Mouse (Mus musculus): ENCODE measurements around the gene Nop2. TPM values are rescaled to one million over a fixed set of nuclear protein-coding genes. Genes with fewer than 3 reads are reported as not detected.
A peak's percentile ranks its signal among the peaks of the same experiment; 100 is the strongest.

The Nop2 gene
- 58.2 and 67.2 TPM in 2 replicates for polyA plus RNA-seq (2014; fragmentation: Nextera tagmentation; extraction: Ambion mirVana)

DNA sequence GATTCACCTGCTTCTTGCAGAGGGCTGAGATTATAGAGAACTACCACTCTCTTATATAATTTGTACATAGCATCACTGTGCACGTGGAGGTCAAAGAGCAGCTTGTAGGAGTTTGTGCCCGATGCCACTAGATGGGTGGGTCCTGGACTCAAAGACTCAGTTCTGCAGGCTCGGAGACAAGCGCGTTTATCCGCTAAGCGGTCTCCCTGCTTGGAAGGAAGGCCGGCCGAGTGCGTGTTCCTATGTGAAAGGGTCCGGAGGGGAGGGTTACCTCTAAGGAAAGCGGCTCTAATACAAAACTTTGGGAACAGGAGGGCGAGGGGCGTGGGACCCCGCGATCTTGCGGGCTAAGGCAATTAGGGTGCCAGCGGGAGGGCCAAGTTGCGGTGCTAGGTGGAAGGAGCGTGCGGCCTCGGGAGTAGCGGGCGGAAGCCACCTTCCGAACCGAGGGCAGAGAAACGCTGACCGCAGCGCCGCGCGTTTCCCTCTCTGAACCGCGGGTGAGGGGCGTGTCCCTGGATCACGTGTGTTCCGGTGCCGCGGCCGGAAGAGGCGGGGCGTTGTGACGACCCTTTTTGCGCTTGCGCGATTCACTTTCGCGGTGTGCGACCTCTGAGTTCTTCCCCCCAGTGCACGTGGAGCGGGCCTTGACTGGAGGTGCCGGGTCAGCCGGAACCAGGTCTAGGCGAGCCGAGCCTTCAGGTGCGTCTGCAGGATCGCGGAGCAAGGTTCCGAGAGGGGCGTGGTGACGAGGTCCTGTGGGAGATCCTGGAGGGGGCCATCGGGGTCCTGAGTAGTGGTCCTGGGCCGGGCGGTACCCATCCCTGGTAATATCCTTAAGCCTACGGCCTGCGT is at the start of gene Nop2:
Nop2 (plus strand) TSS at position 608 of the 855 bp plus-strand sequence.
- H3K9ac ChIP-seq (ENCODE audit: low read depth, low read length), result peak within 1 kb of the TSS; percentile 85
- H3K4me2 ChIP-seq (replicated peaks; ENCODE audit: low read depth, low read length), result peak within 1 kb of the TSS; percentile 71
- 0 out of 2 replicates have a peak, but pooled peaks cover 5% of the 10 kb centered on the region for H3K4me1 ChIP-seq (ENCODE audit: control insufficient read depth, insufficient read depth, low read length)
- peak within 1 kb of the TSS; percentile 89 for H3K27ac ChIP-seq (ENCODE audit: low read depth, low read length)
- H3K4me3 ChIP-seq (ENCODE audit: low read length), result peak within 1 kb of the TSS; percentile 73
- H3K9me3 ChIP-seq (ENCODE audit: control insufficient read depth, low read length), result no peaks in the 10 kb centered on the region
- under 1% methylated on average over 65 of the region's 66 CpGs for WGBS
- peak; percentile 94 for ATAC-seq (ENCODE audit: low FRiP score, low TSS enrichment)
- H3K27me3 ChIP-seq (ENCODE audit: control insufficient read depth, insufficient read depth, low read length), result no peaks in the 10 kb centered on the region
- peaks cover 75% of the 10 kb centered on the region for H3K36me3 ChIP-seq (ENCODE audit: control insufficient read depth, insufficient read depth, low read length)

DNA sequence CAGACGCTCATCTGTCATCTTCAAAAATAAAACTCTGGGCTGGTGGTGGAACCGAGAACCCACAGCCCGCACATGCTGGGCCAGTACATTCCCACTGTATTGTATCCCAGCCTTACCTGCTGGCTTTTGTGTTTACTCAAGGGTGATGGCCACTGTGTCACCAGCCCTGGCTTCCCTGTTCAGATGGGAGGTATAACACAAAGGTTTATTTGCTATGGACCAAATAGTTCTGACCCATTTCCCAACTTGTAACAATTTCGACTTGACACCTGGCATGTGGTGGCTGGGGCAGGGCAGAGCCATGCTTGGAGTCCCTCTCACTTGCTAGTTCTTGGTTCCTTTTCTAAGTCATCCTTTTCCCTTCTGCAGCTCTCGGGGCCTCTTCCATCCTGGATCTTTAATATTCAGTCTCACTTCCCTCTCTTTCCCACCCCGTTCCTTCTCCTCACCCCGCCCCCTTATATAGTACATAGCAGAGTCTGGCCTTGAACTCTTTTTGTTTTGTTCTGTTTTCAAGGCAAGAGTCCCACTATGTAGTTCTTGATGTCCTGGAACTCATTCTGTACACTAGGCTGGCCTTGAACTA is 48.8 kb upstream of the Nop2 start:
- ATAC-seq (ENCODE audit: low FRiP score, low TSS enrichment), result no peak
- Histone ChIP-seq H3K4me3 (ENCODE audit: low read length) (no peak overlapping the region), H3K4me2 (replicated peaks; ENCODE audit: low read depth, low read length) (no peak overlapping the region), H3K27ac (ENCODE audit: low read depth, low read length) (no peak overlapping the region), H3K36me3 (ENCODE audit: control insufficient read depth, insufficient read depth, low read length) (no peaks in the 10 kb centered on the region), H3K9ac (ENCODE audit: low read depth, low read length) (no peak overlapping the region), H3K27me3 (ENCODE audit: control insufficient read depth, insufficient read depth, low read length) (no peaks in the 10 kb centered on the region), H3K9me3 (ENCODE audit: control insufficient read depth, low read length) (no peaks in the 10 kb centered on the region), H3K4me1 (ENCODE audit: control insufficient read depth, insufficient read depth, low read length) (peaks cover 5% of the 10 kb centered on the region)
- 90% methylated on average over 7 of the region's 7 CpGs for WGBS

GRCm38 (mm10) chr6:125084424-125084823 is 47.3 kb upstream of the Nop2 start:
- Histone ChIP-seq H3K36me3 (ENCODE audit: control insufficient read depth, insufficient read depth, low read length) (no peaks in the 10 kb centered on the region), H3K27me3 (ENCODE audit: control insufficient read depth, insufficient read depth, low read length) (no peaks in the 10 kb centered on the region), H3K4me1 (ENCODE audit: control insufficient read depth, insufficient read depth, low read length) (peaks cover 15% of the 10 kb centered on the region), H3K4me2 (replicated peaks; ENCODE audit: low read depth, low read length) (no peak overlapping the region), H3K9ac (ENCODE audit: low read depth, low read length) (no peak overlapping the region), H3K4me3 (ENCODE audit: low read length) (no peak overlapping the region), H3K9me3 (ENCODE audit: control insufficient read depth, low read length) (no peaks in the 10 kb centered on the region), H3K27ac (ENCODE audit: low read depth, low read length) (no peak overlapping the region)
- peak; percentile 7; the same call in 1 of the 2 replicates for ATAC-seq (ENCODE audit: low FRiP score, low TSS enrichment)
- 4% methylated on average over 4 of the region's 4 CpGs for WGBS

- ATAC-seq (ENCODE audit: low FRiP score, low TSS enrichment), result no peak
- H3K9me3 ChIP-seq (ENCODE audit: control insufficient read depth, low read length), result no peaks in the 10 kb centered on the region
- no peaks in the 10 kb centered on the region for H3K36me3 ChIP-seq (ENCODE audit: control insufficient read depth, insufficient read depth, low read length)
- H3K27ac ChIP-seq (ENCODE audit: low read depth, low read length), result peak overlapping the region; percentile 95
- no peak overlapping the region; the same call in 1 of the 2 replicates for H3K9ac ChIP-seq (ENCODE audit: low read depth, low read length)
- H3K27me3 ChIP-seq (ENCODE audit: control insufficient read depth, insufficient read depth, low read length), result no peaks in the 10 kb centered on the region
- peaks cover 24% of the 10 kb centered on the region for H3K4me1 ChIP-seq (ENCODE audit: control insufficient read depth, insufficient read depth, low read length)
- H3K4me3 ChIP-seq (ENCODE audit: low read length), result no peak overlapping the region
- WGBS, result 84% methylated on average over 3 of the region's 3 CpGs
- H3K4me2 ChIP-seq (replicated peaks; ENCODE audit: low read depth, low read length), result no peak overlapping the region
Observed at GRCm38 (mm10) chr6:125087937-125088336, 43.8 kb upstream of the Nop2 start.

DNA sequence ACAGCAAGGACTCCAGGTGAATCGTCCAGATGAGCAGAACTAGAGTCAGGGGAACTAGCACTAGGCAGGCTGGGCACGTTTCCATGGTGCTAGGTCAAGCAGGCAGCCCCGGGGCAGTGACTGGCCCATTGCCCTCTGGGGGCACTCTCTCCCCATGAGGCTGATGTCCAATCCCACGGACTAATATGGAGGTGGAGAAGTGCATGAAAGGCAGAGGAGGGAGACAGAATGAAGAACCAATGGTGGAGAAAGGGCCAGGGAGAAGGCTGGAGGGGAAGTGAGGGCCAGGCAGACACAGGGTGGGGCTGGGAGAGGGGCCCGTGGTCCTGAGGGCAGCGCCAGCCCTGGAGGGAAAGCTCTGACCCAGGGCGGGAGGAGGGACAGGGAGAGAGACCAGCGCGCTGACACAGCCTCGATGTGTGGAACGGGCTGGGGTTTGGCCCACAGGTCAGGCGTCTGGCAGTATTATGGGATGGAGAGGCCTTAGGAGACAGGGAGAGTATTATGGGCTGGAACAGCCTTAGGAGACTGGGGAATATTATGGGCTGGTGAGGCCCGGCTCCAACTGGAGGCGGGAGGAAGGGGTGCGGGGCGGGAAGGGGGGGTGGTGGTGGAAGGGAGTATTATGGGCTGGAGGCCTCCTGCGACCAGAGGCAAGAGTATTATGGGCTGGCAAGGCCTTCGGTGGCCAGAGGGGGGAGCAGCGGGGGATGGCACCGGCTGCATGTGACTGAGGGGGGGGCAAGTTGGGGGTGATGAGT is 43.0 kb upstream of the Nop2 start:
- Histone ChIP-seq H3K9ac (ENCODE audit: low read depth, low read length) (peak overlapping the region; percentile 47; the same call in 1 of the 2 replicates), H3K4me3 (ENCODE audit: low read length) (peak overlapping the region; percentile 13), H3K4me2 (replicated peaks; ENCODE audit: low read depth, low read length) (peak overlapping the region; percentile 32), H3K27me3 (ENCODE audit: control insufficient read depth, insufficient read depth, low read length) (no peaks in the 10 kb centered on the region), H3K27ac (ENCODE audit: low read depth, low read length) (peak overlapping the region; percentile 95), H3K36me3 (ENCODE audit: control insufficient read depth, insufficient read depth, low read length) (no peaks in the 10 kb centered on the region), H3K9me3 (ENCODE audit: control insufficient read depth, low read length) (no peaks in the 10 kb centered on the region), H3K4me1 (ENCODE audit: control insufficient read depth, insufficient read depth, low read length) (peaks cover 24% of the 10 kb centered on the region)
- peak; percentile 90 for ATAC-seq (ENCODE audit: low FRiP score, low TSS enrichment)
- WGBS, result 1% methylated on average over 18 of the region's 20 CpGs

GRCm38 (mm10) chr6:125089521-125090321 is 42.0 kb upstream of the Nop2 start:
- Histone ChIP-seq H3K4me3 (ENCODE audit: low read length) (peak overlapping the region; percentile 10), H3K4me1 (ENCODE audit: control insufficient read depth, insufficient read depth, low read length) (peaks cover 24% of the 10 kb centered on the region), H3K36me3 (ENCODE audit: control insufficient read depth, insufficient read depth, low read length) (no peaks in the 10 kb centered on the region), H3K27me3 (ENCODE audit: control insufficient read depth, insufficient read depth, low read length) (no peaks in the 10 kb centered on the region), H3K9ac (ENCODE audit: low read depth, low read length) (peak overlapping the region; percentile 42; the same call in 1 of the 2 replicates), H3K9me3 (ENCODE audit: control insufficient read depth, low read length) (no peaks in the 10 kb centered on the region), H3K4me2 (replicated peaks; ENCODE audit: low read depth, low read length) (peak overlapping the region; percentile 32), H3K27ac (ENCODE audit: low read depth, low read length) (peak overlapping the region; percentile 95)
- ATAC-seq (ENCODE audit: low FRiP score, low TSS enrichment), result peak; percentile 70
- WGBS, result 2% methylated on average over 15 of the region's 15 CpGs

GRCm38 (mm10) chr6:125090341-125091085 is 41.2 kb upstream of the Nop2 start:
- peak overlapping the region; percentile 95; the same call in 1 of the 2 replicates for H3K27ac ChIP-seq (ENCODE audit: low read depth, low read length)
- no peaks in the 10 kb centered on the region for H3K9me3 ChIP-seq (ENCODE audit: control insufficient read depth, low read length)
- H3K4me2 ChIP-seq (replicated peaks; ENCODE audit: low read depth, low read length), result peak overlapping the region; percentile 32; the same call in 1 of the 2 replicates
- H3K36me3 ChIP-seq (ENCODE audit: control insufficient read depth, insufficient read depth, low read length), result no peaks in the 10 kb centered on the region
- H3K4me3 ChIP-seq (ENCODE audit: low read length), result peak overlapping the region; percentile 10; the same call in 1 of the 2 replicates
- H3K27me3 ChIP-seq (ENCODE audit: control insufficient read depth, insufficient read depth, low read length), result no peaks in the 10 kb centered on the region
- H3K4me1 ChIP-seq (ENCODE audit: control insufficient read depth, insufficient read depth, low read length), result peaks cover 30% of the 10 kb centered on the region
- 50% methylated on average over 10 of the region's 10 CpGs for WGBS
- H3K9ac ChIP-seq (ENCODE audit: low read depth, low read length), result peak overlapping the region; percentile 42; the same call in 1 of the 2 replicates
- ATAC-seq (ENCODE audit: low FRiP score, low TSS enrichment), result no peak

All from kidney, embryonic 14.5 days (tissue).